Mouse (Mus musculus) regulatory T cell (primary cell): ENCODE measurements at regions not wholly inside any gene's neighbourhood (a gene's known extent, or its start where the extent isn't known, plus 50 kb on each side); places are given as distances from the start of the nearest gene placed in this dataset.

ENCODE experiments used
- in situ Hi-C: fragments of 300-600 bp; cut with MboI, MseI; formaldehyde crosslinking; loops from one replicate; pipeline ENCODE4 v1.15.1; 2025; ENCODE audit warnings: high pct_unique_total_duplicates

GRCm38 (mm10) chr2:92854331-92854730, 60.6 kb upstream of the Syt13 start:
- in situ Hi-C loops: no loop called here

GRCm38 (mm10) chr2:92856047-92856446, 58.9 kb upstream of the Syt13 start:
- in situ Hi-C loops: no loop called here

GRCm38 (mm10) chr2:92860502-92861197, 54.2 kb upstream of the Syt13 start:
- in situ Hi-C loops: no loop called here
